Mouse (Mus musculus) forebrain, embryonic 11.5 days (tissue): ENCODE results near the gene Hlx. TPM values are rescaled to one million over a fixed set of nuclear protein-coding genes. Genes with fewer than 3 reads are reported as not detected.

Experiments used
- ATAC-seq: fragments of 200-750 bp; cut with Nextera tagmentation; replicated peaks from 2 replicates; pipeline ENCODE4 v1.8.0; 2017; ENCODE audit warnings: moderate TSS enrichment; ENCODE audit not compliant: low FRiP score
- DNase-seq: peaks from one replicate; pipeline ENCODE4 v3.0.0-alpha.2; 2017; ENCODE audit warnings: low spot score
- H3K27ac ChIP-seq: fragments of 300-500 bp; sonication (generic); 2 replicates; pipeline ENCODE4 v1.5.1; 2014; ENCODE audit warnings: low read depth, low read length
- H3K27me3 ChIP-seq: fragments of 300-500 bp; sonication (generic); 2 replicates; pipeline ENCODE4 v1.6.1; 2014; ENCODE audit warnings: mild to moderate bottlenecking, low read length, mixed read lengths; ENCODE audit not compliant: control insufficient read depth, insufficient read depth
- H3K36me3 ChIP-seq: fragments of 300-500 bp; sonication (generic); 2 replicates; pipeline ENCODE4 v1.6.1; 2014; ENCODE audit warnings: mild to moderate bottlenecking, low read length, moderate library complexity, mixed read lengths; ENCODE audit not compliant: control insufficient read depth, insufficient read depth
- H3K4me1 ChIP-seq: fragments of 300-500 bp; sonication (generic); replicated peaks from 2 replicates; pipeline ENCODE4 v1.6.1; 2014; ENCODE audit warnings: low read length, mixed read lengths; ENCODE audit not compliant: control insufficient read depth, insufficient read depth
- H3K4me2 ChIP-seq: fragments of 300-500 bp; sonication (generic); 2 replicates; pipeline ENCODE4 v1.6.1; 2014; ENCODE audit warnings: low read depth, mild to moderate bottlenecking, low read length, moderate library complexity, mixed read lengths; ENCODE audit not compliant: severe bottlenecking
- H3K4me3 ChIP-seq: fragments of 300-500 bp; sonication (generic); 2 replicates; pipeline ENCODE4 v1.5.1; 2014; ENCODE audit warnings: low read depth, low read length
- H3K9ac ChIP-seq: fragments of 300-500 bp; sonication (generic); 2 replicates; pipeline ENCODE4 v1.6.1; 2014; ENCODE audit warnings: low read length
- H3K9me3 ChIP-seq: fragments of 300-500 bp; sonication (generic); 2 replicates; pipeline ENCODE4 v1.6.1; 2016; ENCODE audit warnings: low read length, mixed read lengths; ENCODE audit not compliant: control insufficient read depth
- WGBS: fragments of 180-500 bp; shearing (Covaris S2); extraction: QIAGEN DNeasy Blood & Tissue Kit; methylation state at CpG from one replicate; pipeline ENCODE4 v1.1.7; 2014; 5-methylcytosine and 5-hydroxymethylcytosine counted together
- polyA plus RNA-seq: library from polyadenylated mRNA; unstranded; fragments of >200 nt; fragmentation: Nextera tagmentation; extraction: Ambion mirVana; gene quantifications from 2 replicates; pipeline ENCODE4 v1.2.1, GENCODE M21; 2014

Hlx gene
- polyA plus RNA-seq, 1 experiment from 2014 or later: 4.6 TPM

- DNase-seq (no peak), ATAC-seq (0 out of 2 replicates have a peak, but pooled peaks have one; percentile 42)
- no peak overlapping the region for H3K4me2 ChIP-seq
- no peak overlapping the region for H3K9ac ChIP-seq
- no peaks in the 10 kb centered on the region for H3K36me3 ChIP-seq
- whole genome bisulfite sequencing: 82% methylated on average over 8 of the region's 8 CpGs
- H3K4me1 ChIP-seq: no peaks in the 10 kb centered on the region
- H3K9me3 ChIP-seq: no peaks in the 10 kb centered on the region
- H3K4me3 ChIP-seq: no peak overlapping the region
- no peaks in the 10 kb centered on the region for H3K27me3 ChIP-seq
- no peak overlapping the region for H3K27ac ChIP-seq
These were observed 52.9 kb downstream of the Hlx start for GRCm38 (mm10) chr1:184679416-184679965.

- H3K4me1 ChIP-seq: no peaks in the 10 kb centered on the region
- ATAC-seq (no peak), DNase-seq (no peak)
- WGBS: 74% methylated on average over 2 of the region's 2 CpGs
- H3K4me3 ChIP-seq: no peak overlapping the region
- H3K9me3 ChIP-seq: no peaks in the 10 kb centered on the region
- H3K27ac ChIP-seq: no peak overlapping the region
- H3K4me2 ChIP-seq: no peak overlapping the region
- H3K27me3 ChIP-seq: no peaks in the 10 kb centered on the region
- no peaks in the 10 kb centered on the region for H3K36me3 ChIP-seq
- no peak overlapping the region for H3K9ac ChIP-seq
These were observed 54.8 kb downstream of the Hlx start for GRCm38 (mm10) chr1:184677641-184678040.

Other genes with a start within 250 kb of the Hlx start
- 0.15 TPM in 1 of 2 replicates, not detected in the other for gene Marc1, start 78.7 kb upstream of the Hlx start, polyA plus RNA-seq
- gene Marc2, start 113.8 kb upstream of the Hlx start, polyA plus RNA-seq: 89.7 and 96.4 TPM in 2 replicates
- 0.48 and 0.53 TPM in 2 replicates for gene C130074G19Rik, start 150.6 kb upstream of the Hlx start, polyA plus RNA-seq